Mouse (Mus musculus) megakaryocyte-erythroid progenitor cell, adult 5-6 weeks (primary cell): Measurements from ENCODE around the gene Polr3e. TPM values are rescaled to one million over a fixed set of nuclear protein-coding genes. Genes with fewer than 3 reads are reported as not detected.
"Not testable (repeated sequence)": the region's sequence is repeated elsewhere in the genome, so short reads cannot be mapped to it uniquely, and the experiment has no call there.

Source experiments
- ATAC-seq: replicated peaks from 2 replicates; pipeline ENCODE4 v1.8.0; 2016; ENCODE audit warnings: mild to moderate bottlenecking, inconsistent platforms; ENCODE audit not compliant: severe bottlenecking, poor library complexity, low FRiP score, low TSS enrichment
- total RNA-seq, 2 experiments: library from RNA; stranded (forward) in 1 of 2; stranded (reverse) in 1 of 2; fragments of 200-1000, 215-1000 nt in 1 of 2; fragments of >200 nt in 1 of 2; fragmentation: Nextera tagmentation in 1 of 2; gene quantifications; 2 replicates each; pipeline ENCODE4 v1.2.3; 2014 to 2017

Gene Polr3e
- total RNA-seq, 2 experiments from 2014 or later = 32.4 to 40.6 TPM

DNA sequence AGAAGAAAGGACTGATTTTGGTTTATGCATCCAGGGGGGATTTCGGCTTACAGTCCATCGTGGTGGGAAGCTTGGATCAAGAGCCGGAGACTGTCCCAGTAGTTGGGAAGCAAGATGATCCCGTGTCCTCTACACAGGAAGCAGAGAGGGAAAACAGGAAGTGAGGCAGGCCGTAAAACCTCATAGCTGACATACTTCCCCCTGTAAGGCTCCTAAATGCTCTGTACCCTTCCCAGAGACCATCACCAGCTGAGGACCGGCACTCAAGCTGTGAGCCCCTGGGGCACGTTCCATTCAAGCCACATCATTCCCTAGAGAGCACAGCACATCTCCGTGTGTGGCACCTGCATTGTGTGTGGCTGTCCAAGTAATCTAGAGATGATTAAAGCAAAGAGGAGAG, 15.8 kb upstream of the Polr3e start:
- ATAC-seq = no peak

DNA sequence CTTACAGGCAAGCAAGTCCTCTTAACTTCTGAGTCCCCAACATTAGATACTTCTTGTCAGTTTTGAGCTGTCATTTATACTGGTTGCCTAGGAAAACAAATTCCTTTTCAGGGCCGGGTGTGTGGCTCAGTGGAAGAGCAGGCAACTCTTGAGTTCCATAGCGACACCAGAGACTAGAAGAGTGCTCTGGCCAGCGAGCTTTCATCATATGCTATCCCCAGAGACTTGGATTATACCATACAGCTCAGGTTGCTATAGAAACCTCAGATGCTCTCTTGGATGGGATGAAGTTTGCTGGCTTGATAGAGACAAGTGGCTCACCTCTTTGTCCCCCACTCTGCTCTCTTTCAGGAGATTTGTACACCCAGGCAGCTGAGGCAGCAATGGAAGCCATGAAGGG, 14.6 kb upstream of the Polr3e start:
- ATAC-seq = no peak

DNA sequence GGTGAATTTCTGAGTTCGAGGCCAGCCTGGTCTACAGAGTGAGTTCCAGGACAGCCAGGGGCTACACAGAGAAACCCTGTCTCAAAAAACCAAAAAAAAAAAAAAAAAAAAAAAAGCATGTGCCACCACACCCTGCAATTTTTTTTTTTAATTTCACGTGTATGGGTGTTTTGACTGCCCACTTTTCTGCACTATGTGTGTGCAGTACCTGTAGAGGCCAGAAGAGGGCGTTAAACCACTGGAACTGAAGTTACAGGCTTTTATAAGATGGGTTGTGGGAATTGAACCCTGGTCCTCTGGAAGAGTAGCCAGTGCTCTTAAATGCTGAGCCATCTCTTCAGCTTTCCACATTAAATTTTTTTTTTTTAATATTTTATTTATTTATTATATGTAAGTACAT, 7.4 kb upstream of the Polr3e start:
- ATAC-seq = not testable (repeated sequence)

DNA sequence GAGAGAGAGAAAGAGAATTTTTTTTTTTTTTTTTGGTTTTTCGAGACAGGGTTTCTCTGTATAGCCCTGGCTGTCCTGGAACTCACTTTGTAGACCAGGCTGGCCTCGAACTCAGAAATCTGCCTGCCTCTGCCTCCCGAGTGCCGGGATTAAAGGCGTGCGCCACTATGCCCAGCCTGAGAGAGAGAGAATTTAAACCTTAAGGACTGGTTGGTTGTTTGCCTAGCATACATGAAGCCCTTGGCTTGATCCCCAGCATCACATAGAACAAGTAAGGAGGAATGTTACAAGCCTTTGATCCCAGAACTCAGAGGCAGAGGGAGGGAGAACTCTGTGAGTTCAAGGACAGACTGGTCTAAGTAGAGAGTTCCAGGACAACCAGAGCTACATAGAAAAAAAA, 6.3 kb upstream of the Polr3e start:
- not testable (repeated sequence) for ATAC-seq

DNA sequence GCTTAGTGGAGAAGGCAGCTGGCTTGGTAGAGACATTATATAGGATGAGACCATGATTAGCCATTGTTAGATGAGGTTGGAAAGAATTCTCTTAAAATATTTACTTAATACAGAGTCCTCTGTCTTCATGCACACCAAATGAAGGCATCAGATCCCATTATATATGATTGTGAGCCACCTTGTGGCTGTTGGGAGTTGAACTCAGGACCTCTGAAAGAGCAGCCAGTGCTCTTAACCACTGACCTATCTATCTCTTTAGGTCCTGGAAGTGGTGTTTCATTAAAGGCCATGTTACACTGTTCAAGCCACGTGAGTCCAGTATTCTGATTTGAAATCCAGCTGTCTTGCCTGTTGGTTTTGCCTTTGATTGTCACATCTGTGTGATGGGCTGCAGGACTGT, 4.2 kb upstream of the Polr3e start:
- ATAC-seq = no peak

DNA sequence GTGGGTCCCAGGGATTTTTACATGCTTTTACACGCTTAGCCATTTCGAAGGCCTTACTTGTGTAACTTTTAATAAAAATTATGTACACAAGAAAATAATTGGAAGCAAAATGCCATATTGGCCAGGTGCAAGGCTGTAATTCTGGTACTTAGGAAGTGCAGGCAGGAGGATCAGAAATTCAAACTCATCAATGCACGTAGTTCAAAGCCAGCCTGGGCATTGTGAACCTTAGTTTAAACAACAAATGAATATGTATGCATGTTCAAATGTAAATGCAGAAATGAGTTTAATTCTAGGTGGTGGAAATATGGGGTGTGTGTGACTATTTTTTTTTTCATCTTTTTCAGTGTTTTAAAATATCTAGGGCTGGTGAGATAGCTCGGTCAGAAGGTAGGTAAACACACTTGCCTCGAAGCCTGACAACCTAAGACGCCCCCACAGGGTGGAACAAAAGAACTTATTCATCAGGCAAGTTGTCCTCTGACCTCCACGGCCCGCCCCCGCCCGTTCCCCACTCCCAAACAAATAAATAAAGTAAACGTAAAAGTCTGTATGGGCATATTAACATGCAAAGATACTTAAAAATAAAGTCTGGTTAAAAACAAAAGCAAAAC, 1.2 kb upstream of the Polr3e start:
- ATAC-seq = no peak

DNA sequence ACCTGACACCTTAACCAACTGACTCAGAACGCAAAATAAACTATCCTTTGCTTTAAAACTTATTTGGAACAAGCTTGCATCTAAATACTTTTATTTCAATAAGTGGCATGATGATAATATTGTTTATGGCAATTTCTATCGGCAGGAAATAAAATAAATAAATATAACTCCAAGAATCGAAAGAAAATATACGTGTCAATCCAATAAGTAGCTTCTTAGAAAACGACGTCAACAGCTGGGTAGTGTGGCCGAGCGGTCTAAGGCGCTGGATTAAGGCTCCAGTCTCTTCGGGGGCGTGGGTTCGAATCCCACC, 309 bp upstream of the Polr3e start:
- no peak for ATAC-seq

DNA sequence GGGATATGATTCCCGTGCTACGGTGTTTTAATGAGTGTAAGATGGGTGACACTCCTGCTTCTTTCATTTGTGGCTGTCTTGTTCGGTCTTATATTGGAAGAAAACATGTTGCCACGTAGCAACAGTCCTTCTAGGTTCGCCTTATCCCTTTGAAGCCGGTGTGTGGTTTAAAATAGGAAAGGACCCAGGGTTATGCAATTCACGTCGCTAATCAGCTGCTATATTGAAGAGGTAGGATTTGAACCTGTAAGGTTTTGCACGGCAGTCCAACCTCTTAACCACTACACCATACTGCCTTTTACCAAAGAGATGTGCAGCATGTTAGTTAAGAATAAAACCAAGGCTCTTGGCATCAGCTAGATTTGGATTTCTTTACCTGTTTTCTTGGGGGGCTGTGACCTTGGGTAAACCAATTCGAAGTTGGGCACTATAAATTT, 1.0 kb downstream of the Polr3e start:
- ATAC-seq = peak; percentile 88

DNA sequence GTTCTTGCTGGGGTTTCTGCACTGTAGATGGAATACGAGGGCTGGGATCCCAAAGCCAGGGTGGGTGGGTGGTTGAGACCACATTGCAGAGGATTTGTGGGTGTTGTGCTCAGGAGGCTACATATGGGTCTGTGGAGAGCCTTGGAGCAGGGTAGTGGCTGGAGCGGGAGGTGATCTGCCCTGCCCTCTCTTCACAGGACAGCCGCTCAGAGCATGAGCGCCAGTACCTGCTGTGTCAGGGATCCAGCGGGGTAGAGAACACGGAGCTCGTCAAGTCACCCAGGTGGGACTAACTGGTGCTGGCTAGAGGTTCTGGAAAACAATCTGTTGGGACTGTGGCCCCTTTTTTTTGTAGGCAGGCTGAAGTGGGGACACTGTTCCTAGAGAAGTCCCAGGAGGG, 15.6 kb downstream of the Polr3e start:
- ATAC-seq = no peak

DNA sequence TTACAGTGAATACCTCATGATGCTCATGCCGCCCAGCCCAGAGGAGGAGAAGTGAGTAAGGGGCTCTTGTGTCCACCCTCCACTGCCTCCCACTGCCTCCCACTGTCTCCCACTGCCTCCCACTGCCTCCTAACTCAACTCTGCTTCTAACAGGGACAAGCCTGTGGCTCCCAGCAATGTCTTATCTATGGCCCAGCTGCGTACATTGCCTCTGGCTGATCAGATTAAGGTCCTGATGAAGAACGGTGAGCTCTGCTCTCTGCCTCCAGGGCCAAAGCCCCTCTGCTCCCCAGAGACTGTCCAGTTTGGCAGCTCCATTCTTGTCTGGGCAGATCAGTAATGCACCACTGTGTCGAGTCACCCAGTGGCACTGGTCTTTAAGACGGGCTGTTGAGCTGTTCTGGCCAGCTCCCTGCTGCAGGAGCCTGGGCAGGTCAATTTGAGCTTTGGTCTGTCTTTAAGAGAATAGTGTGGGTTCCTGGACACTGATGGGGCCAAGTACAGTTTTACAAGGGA, 16.2 kb downstream of the Polr3e start:
- peak; percentile 84 for ATAC-seq

DNA sequence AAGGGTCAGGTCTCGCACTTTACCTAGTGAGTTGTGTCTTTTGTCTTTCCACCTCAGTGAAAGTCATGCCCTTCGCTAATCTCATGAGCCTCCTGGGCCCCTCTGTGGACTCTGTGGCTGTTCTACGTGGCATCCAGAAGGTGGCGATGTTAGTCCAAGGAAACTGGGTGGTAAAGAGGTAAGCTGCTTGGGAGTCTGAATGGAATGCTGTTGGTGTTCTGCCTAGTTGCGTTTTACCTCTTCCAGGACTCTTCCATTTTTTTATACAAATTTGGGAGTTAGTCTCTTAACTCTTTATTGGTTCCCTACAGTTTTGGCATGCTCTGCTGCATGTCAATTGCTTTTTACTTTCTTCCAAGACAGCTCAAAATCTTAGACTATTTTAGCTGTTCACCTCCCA, 17.2 kb downstream of the Polr3e start:
- ATAC-seq = peak; percentile 70

DNA sequence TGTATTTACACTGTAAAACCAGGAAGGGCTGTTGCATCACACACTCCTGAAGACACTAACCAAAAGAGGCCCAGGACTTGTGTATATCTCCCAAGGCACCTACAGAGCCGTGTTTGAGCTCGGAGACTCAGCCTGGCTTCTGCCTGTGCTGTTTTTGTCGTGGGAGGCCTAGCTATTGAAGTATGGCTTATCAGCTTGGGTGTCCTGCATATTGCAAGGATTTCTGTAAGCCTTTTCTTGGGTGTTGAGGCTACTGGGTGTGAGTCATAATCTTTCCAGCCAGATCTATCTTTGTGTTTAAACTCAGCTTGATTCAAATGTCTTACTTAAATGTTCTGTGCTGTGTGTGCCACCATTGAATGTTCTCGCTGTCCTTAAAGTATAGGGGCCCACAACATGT, 19.0 kb downstream of the Polr3e start:
- ATAC-seq = no peak

DNA sequence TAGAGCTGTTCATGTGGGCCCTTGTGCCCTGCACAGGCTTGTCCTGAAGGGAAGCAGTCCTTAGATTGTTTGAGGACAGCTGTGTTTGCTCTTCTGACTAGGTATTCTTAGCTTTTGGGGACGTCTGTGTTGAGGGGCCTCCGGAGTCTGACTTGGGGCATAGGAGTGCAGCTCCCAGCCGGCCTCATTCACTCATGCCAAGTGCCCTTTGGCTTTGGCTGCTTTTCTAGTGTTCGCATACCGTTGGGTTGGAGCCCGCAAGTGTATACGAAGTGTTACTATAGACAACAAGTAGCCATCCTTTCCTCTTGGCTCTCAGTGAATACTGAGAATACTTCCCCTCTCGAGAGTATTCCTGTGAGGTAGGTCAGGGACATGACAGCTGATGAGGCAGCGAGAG, 20.7 kb downstream of the Polr3e start:
- ATAC-seq = no peak

DNA sequence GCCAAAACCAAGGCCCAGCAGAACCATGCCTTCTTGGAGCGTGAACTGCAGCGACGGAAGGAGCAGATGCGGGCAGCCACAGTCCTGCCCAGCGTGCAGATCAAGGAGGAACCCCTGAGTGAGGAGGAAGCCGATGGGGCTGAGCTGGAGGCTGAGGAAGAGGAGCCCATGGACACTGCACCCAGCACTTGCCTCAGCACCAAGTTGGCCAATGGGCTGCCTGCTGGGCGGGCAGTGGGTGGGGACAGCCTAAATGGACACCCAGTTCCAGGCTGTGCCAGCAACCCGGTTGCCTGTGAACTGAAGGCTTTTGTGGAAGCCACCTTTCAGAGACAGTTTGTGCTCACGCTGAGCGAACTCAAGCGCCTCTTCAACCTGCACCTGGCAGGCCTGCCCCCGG, 22.8 kb downstream of the Polr3e start:
- ATAC-seq = no peak

DNA sequence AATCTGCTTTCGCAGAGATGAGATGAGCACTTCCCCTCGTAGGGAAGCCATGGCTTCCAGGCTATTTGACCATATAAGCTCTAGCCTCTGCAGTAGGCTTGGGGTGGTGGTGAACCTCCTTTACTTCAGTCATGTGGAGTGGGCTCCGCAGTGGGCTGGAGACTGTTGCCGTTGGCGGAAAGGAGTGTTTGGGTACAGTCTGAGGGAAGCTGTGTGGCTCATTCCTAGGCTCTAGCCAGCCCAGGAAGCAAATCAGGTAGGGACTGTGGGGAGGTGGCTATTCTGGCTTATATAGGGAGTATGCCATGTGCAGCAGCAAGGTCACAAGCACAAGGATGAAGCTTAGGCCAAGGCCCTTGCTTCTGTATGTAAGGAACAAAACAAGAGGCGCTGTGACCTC, 23.7 kb downstream of the Polr3e start:
- no peak for ATAC-seq

DNA sequence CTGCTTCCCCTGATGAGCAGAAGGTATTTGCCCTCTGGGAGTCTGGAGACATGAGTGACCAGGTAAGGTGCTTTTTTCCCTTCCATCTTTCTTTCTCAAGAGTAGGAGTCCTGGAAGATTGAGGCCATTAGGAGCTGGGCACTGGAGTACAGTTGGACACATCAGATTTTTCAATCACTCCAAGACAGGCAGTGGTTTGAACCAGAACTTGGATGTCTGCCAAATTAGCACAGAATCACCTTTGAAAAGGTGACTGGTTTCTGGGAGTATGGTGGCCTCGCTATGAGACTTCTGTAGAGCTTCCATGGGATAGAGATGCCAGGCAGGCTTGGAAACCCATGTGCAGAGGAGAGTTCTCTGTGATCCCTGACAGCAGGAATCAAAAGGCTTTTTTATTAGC, 25.0 kb downstream of the Polr3e start:
- no peak for ATAC-seq

DNA sequence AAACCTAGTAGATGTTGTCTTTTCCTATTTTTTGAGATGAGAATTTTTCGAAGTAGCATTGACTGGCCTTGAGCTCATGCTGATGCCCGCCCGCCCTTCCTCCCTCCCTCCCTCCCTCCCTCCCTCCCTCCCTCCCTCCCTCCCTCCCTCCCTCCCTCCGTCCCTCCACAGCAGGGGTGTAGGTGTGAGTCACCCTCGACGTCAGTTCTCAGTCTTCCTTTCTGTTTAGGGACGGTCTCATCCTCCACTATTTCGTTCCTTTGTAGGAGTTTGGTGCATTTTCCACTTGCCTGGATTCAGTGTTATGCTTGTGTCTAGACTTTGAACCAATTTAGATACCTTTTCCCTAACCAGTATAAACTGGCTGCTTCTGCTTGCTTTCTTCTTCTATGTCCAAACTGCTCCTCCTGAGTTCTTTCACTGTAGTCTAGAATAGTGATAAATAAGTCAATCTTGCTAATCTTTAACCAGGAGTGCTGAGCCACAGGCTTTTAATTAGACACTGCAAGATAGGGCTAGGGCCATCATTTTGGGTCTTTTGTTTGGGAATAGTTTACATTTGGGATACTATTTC, 26.5 kb downstream of the Polr3e start:
- no peak for ATAC-seq

DNA sequence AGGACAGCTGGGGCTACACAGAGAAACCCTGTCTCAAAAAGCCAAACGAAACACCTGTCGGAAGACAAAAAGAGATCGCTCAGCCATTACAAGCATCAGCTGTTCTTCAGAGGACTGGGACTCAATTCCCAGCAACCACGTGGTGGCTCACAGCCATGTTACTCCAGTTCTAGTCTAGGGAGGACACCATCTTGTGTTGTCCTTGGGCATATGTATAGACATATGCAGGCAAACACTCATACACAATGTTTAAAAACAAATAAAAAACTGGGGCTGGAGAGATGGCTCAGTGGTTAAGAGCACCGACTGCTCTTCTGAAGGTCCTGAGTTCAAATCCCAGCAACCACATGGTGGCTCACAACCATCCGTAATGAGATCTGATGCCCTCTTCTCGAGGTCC, 36.0 kb downstream of the Polr3e start:
- ATAC-seq = not testable (repeated sequence)

DNA sequence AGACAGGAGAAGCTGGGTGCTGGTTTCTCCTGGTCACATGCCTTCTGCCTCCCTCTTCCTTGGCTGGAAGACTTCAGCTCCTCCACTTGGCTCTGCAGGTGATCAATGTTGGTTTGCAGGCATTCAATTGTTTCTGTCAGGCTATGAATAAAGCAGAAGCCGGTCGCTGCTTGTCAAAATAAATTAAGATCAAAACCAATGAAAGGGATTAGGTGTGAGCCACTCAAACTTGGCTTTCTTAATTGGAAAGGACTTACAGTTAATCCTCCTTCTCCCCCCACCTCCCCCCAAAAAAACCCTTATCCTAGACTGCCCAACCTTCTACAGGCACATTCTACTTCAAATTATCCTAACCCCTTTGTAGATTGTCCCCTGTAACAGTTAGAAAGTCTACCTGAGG, 42.6 kb downstream of the Polr3e start:
- no peak for ATAC-seq

DNA sequence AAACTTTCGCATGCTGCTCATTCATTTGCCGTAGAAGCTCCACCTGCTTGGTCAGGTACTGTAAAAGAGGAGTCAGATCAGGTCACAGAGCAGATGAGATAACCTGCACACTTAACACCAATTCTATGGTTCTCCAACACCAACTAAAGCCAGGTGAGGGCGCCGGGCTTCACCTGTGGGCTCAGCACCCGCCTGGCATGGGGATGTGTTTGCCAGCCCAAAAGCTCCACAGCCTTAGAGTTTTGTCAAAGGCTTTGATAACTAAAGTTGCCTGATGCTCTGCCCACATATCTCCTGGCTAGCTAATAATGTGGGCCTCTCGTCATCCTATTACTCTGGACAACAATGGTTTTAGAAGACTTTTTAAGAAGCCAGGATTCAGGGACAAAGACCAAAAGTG, 43.1 kb downstream of the Polr3e start:
- ATAC-seq = no peak

DNA sequence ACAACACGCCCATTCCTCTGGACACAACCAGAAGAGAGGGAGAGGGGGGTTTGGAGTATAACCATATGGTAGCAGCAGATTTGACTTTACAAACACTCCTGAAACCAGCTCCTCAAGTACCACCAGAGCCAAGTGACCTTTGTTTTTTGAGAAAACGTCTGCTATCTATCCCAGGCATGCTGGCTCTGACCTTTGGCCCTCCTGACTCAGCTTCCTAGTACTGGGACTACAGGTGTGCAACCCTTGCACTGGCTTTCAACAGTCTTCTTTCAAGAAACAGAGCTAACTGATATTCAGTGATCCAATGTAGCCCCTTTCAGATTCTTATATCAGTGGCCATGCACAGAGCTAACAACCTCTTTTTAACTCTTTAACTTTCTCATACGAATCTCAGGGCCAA, 44.3 kb downstream of the Polr3e start:
- ATAC-seq = no peak

DNA sequence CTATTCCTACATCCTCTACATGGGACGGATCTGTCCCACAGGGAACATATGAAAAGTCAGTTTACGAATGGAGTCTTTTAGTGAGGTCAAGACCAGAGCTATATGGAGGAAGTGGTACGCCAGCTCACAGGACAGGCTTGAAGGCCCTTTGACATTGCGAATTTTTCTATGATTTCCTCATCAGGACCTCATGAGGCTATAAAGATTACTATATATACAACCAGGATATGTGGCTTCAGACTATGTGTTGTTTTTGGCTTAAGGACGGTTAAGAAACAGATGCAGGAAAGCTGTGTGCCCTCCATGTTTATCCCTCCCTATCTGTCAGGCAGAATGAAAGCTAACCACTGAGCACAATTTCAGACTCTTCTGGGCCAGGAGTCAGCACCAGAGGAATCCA, 45.6 kb downstream of the Polr3e start:
- no peak for ATAC-seq
